Mouse (Mus musculus): Measurements from ENCODE around the gene Sdc1. TPM values are rescaled to one million over a fixed set of nuclear protein-coding genes. Genes with fewer than 3 reads are reported as not detected.

Gene Sdc1
- total and polyA plus RNA-seq, 3 experiments: 1.7 to 5.3 (median 2.6) TPM

DNA sequence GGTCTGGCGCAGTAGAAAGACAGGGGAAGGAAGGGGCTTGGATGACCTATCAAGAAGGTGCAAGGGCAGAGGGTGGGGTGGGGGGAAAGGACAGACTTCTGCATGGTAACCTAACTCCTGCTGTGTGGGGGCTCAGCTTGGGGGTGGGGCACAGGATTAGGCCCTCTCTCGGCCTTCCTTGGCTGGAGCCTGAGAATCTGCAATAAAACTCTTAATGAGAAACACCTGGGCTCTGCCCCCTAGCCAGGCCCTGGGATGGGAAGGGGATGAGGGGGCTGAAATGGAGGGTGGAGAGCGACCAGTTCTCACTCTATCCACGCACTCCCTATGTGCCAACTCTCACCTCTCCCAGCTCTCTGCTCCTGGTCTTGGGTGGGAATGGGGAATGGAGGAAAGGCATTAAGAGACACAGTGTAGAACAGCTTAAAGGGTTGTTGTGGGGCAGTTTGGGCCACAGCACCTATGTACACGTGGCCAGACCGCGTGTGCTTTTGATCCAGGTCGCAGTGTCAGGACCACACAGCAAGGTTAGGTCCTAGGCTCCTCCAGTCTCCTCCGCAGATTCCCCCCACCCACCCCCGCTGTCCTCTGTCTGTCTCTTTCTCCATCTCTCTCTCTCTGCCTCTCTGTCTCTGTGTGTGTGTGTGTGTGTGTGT is 32.4 kb downstream of the Sdc1 start:
- Histone ChIP-seq H3K9ac (ENCODE audit: insufficient read depth, low read depth) (no peak overlapping the region), H3K4me3 (replicated peaks in 1 of 3; ENCODE audit: low read depth in 2 of 3, low read length in 2 of 3, poor library complexity in 1 of 3) (no peak overlapping the region), H3K36me3 (replicated peaks in 1 of 2; ENCODE audit: control insufficient read depth in 1 of 2, insufficient read depth in 1 of 2, low read length in 1 of 2) (no peaks in the 10 kb centered on the region), H3K27me3 (replicated peaks) (no peaks in the 10 kb centered on the region), H3K79me2 (replicated peaks; ENCODE audit: control insufficient read depth, extremely low read depth, insufficient read depth, poor library complexity, severe bottlenecking) (no peaks in the 10 kb centered on the region), H3K9me3 (replicated peaks; ENCODE audit: low read length) (no peaks in the 10 kb centered on the region), H3K27ac (ENCODE audit: insufficient read depth, low read depth) (no peak overlapping the region), H3K4me2 (ENCODE audit: insufficient read depth, low read depth, poor library complexity, severe bottlenecking) (no peak overlapping the region), H3K4me1 (ENCODE audit: control insufficient read depth in 1 of 2, insufficient read depth in 2 of 2) (peaks cover 0 to 8% of the 10 kb centered on the region in 2 experiments; a peak in 1 of 4 replicates)
- dilution Hi-C loops (cut with MboI; ENCODE audit: extremely low pct_ligation_motif_present, extremely low pct_unique_long_range_greater_than_20kb, low sequenced_read_pairs) (no loop called here), in situ Hi-C loops (cut with MboI; ENCODE audit: low pct_ligation_motif_present, low pct_unique_long_range_greater_than_20kb, low sequenced_read_pairs) (no loop called here)
- no peak for TF ChIP-seq E2F4 (IDR thresholded peaks at IDR 0.05; ENCODE audit: insufficient replicate concordance, low read depth, low read length)
- no peak for TF ChIP-seq TBP (conservative IDR thresholded peaks at IDR 0.05; ENCODE audit: low read depth, low read length)
- no peak for TF ChIP-seq UBTF (IDR thresholded peaks at IDR 0.05; ENCODE audit: low read depth, low read length)
- no peak for TF ChIP-seq GABPA (IDR thresholded peaks at IDR 0.05; ENCODE audit: insufficient replicate concordance, low read depth, low read length)
- no peak for TF ChIP-seq ELF1 (IDR thresholded peaks at IDR 0.05; ENCODE audit: low read depth, low read length)
- no peak for TF ChIP-seq MAFK (IDR thresholded peaks at IDR 0.05; ENCODE audit: insufficient replicate concordance, low read length)
- no peak for TF ChIP-seq PAX5 (IDR thresholded peaks at IDR 0.05; ENCODE audit: low read length)
- TF ChIP-seq MAZ (IDR thresholded peaks at IDR 0.05; ENCODE audit: low read depth, low read length): no peak
- TF ChIP-seq NELFE (IDR thresholded peaks at IDR 0.05; ENCODE audit: low read depth, low read length): no peak
- TF ChIP-seq MEF2A (IDR thresholded peaks at IDR 0.05; ENCODE audit: borderline replicate concordance, low read depth, low read length): no peak
- no peak for TF ChIP-seq ZKSCAN1 (IDR thresholded peaks at IDR 0.05; ENCODE audit: borderline replicate concordance, low read depth, low read length)
- no peak for TF ChIP-seq IRF4 (IDR thresholded peaks at IDR 0.05; ENCODE audit: low read depth, low read length)
- no peak for TF ChIP-seq HCFC1 (IDR thresholded peaks at IDR 0.05; ENCODE audit: low read depth, low read length)
- no peak for TF ChIP-seq RAD21 (IDR thresholded peaks at IDR 0.05; ENCODE audit: low read depth, low read length)
- no peak for TF ChIP-seq SMC3 (IDR thresholded peaks at IDR 0.05; ENCODE audit: low read depth, low read length)
- no peak for TF ChIP-seq KAT2A (IDR thresholded peaks at IDR 0.05; ENCODE audit: insufficient replicate concordance, low read length)
- no peak for TF ChIP-seq NRF1 (IDR thresholded peaks at IDR 0.05; ENCODE audit: low read depth, low read length)
- TF ChIP-seq MAX (IDR thresholded peaks at IDR 0.05; ENCODE audit: low read length): no peak
- TF ChIP-seq BHLHE40 (IDR thresholded peaks at IDR 0.05; ENCODE audit: low read depth, low read length): no peak
- TF ChIP-seq POLR2A (IDR thresholded peaks at IDR 0.05; ENCODE audit: low read depth, low read length): no peak
- DNase-seq (ENCODE audit: extremely low read depth): no peak

DNA sequence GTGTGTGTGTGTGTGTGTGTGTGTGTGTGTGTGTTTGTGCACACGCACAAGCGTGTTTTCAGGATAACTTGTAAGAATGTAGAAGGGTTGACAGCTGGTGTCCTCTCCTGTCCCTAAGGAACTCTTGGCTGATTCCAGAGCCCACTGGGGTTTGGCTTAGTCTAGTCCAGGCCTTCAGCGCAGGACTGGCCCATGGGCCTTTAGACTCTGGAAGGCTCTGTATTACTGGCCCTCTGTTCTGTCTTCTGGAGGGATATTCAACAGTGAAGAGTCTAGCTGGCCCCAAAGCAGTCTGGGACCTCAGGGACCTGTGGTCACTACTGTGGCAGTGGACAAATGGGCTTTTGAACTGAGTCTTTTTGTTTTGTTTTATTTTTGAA is 32.9 kb downstream of the Sdc1 start:
- Histone ChIP-seq H3K79me2 (replicated peaks; ENCODE audit: control insufficient read depth, extremely low read depth, insufficient read depth, poor library complexity, severe bottlenecking) (no peaks in the 10 kb centered on the region), H3K27ac (ENCODE audit: insufficient read depth, low read depth) (no peak overlapping the region), H3K9ac (ENCODE audit: insufficient read depth, low read depth) (no peak overlapping the region), H3K9me3 (replicated peaks; ENCODE audit: low read length) (no peaks in the 10 kb centered on the region), H3K4me1 (ENCODE audit: control insufficient read depth in 1 of 2, insufficient read depth in 2 of 2) (peaks cover 0 to 8% of the 10 kb centered on the region in 2 experiments; a peak in 1 of 4 replicates), H3K4me3 (replicated peaks in 1 of 3; ENCODE audit: low read depth in 2 of 3, low read length in 2 of 3, poor library complexity in 1 of 3) (no peak overlapping the region), H3K27me3 (replicated peaks) (no peaks in the 10 kb centered on the region), H3K36me3 (replicated peaks in 1 of 2; ENCODE audit: control insufficient read depth in 1 of 2, insufficient read depth in 1 of 2, low read length in 1 of 2) (no peaks in the 10 kb centered on the region), H3K4me2 (ENCODE audit: insufficient read depth, low read depth, poor library complexity, severe bottlenecking) (no peak overlapping the region)
- no peak for DNase-seq (ENCODE audit: extremely low read depth)
- dilution Hi-C loops (cut with MboI; ENCODE audit: extremely low pct_ligation_motif_present, extremely low pct_unique_long_range_greater_than_20kb, low sequenced_read_pairs): no loop called here
- no peak for TF ChIP-seq MAX (IDR thresholded peaks at IDR 0.05; ENCODE audit: low read length)
- TF ChIP-seq MXI1 (IDR thresholded peaks at IDR 0.05; ENCODE audit: low read depth, low read length): no peak
- TF ChIP-seq IRF4 (IDR thresholded peaks at IDR 0.05; ENCODE audit: low read depth, low read length): no peak
- no peak for TF ChIP-seq ETS1 (conservative IDR thresholded peaks at IDR 0.05; ENCODE audit: low read depth, low read length)
- TF ChIP-seq USF2 (conservative IDR thresholded peaks at IDR 0.05; ENCODE audit: low read depth, low read length): no peak
- TF ChIP-seq E2F4 (IDR thresholded peaks at IDR 0.05; ENCODE audit: insufficient replicate concordance, low read depth, low read length): no peak
- no peak for TF ChIP-seq ZC3H11A (IDR thresholded peaks at IDR 0.05; ENCODE audit: low read depth, low read length)
- in situ Hi-C loops (cut with MboI; ENCODE audit: low pct_ligation_motif_present, low pct_unique_long_range_greater_than_20kb, low sequenced_read_pairs): no loop called here

Data from CH12.LX (cell line).